Mouse (Mus musculus) CH12.LX (cell line): ENCODE results near the gene Tbc1d22a.

ENCODE experiments used
- CTCF ChIP-seq, 2 experiments: IDR thresholded peaks in 1 of 2; conservative IDR thresholded peaks in 1 of 2; 2 replicates each; pipeline ENCODE4 v1.5.1; 2011 to 2012; ENCODE audit warnings: low read depth in 2 of 2, low read length in 2 of 2, improper control_type of control experiment in 1 of 2, inconsistent platforms in 1 of 2, mild to moderate bottlenecking in 1 of 2, moderate library complexity in 1 of 2
- E2F4 ChIP-seq: IDR thresholded peaks from 2 replicates; pipeline ENCODE4 v1.6.1; 2011; ENCODE audit warnings: low read depth, low read length, improper control_type of control experiment; ENCODE audit not compliant: insufficient replicate concordance
- KAT2A ChIP-seq: IDR thresholded peaks from 2 replicates; pipeline ENCODE4 v1.6.1; 2012; ENCODE audit warnings: low read length, improper control_type of control experiment, inconsistent platforms; ENCODE audit not compliant: insufficient replicate concordance
- UBTF ChIP-seq: IDR thresholded peaks from 2 replicates; pipeline ENCODE4 v1.6.1; 2012; ENCODE audit warnings: low read depth, mild to moderate bottlenecking, inconsistent platforms, low read length, improper control_type of control experiment, moderate library complexity

- TF ChIP-seq CTCF (conservative IDR thresholded peaks at IDR 0.05 in 1 of 2, IDR thresholded peaks at IDR 0.05 in 1 of 2; ENCODE audit: low read depth in 2 of 2, low read length in 2 of 2) (no peak), KAT2A (no peak), UBTF (no peak), E2F4 (no peak)
Measured at GRCm38 (mm10) chr15:86485815-86486214, 271.6 kb downstream of the Tbc1d22a start.
